Mouse (Mus musculus) gastrocnemius, adult 2 months (tissue): ENCODE measurements around the gene Cfap46. TPM values are rescaled to one million over a fixed set of nuclear protein-coding genes. Genes with fewer than 3 reads are reported as not detected.
A peak's percentile ranks its signal among the peaks of the same experiment; 100 is the strongest.

ENCODE experiments used
- DNase-seq: peaks from one replicate; pipeline ENCODE4 v3.0.0; 2022
- H3K27ac ChIP-seq: fragments of 200-600 bp; 2 replicates; pipeline ENCODE4 v1.8.1; 2022; ENCODE audit warnings: mild to moderate bottlenecking
- H3K4me3 ChIP-seq: fragments of 200-600 bp; 2 replicates; pipeline ENCODE4 v1.8.1; 2022; ENCODE audit warnings: mild to moderate bottlenecking, moderate library complexity
- CTCF ChIP-seq: fragments of 200-600 bp; IDR thresholded peaks from 2 replicates; pipeline ENCODE4 v1.8.1; 2022; ENCODE audit warnings: antibody characterized with exemption, mild to moderate bottlenecking, moderate library complexity
- intact Hi-C: fragments of 180-260 bp; cut with DNase I; formaldehyde crosslinking; loops from one replicate; pipeline ENCODE4 v1.15.1; 2025
- long read RNA-seq, 2 experiments: library from polyadenylated mRNA; stranded (forward); transcript quantifications; one replicate each; pipeline ENCODE4 v2.0.0; 2021
- total RNA-seq, 2 experiments: library from RNA; stranded (reverse); gene quantifications; 2 replicates each; pipeline ENCODE4 v1.2.3; 2021

Gene Cfap46
- total RNA-seq = under 1 TPM in 1 of 2 experiments, not detected in 1; 0.28 TPM
- long read RNA-seq, experiment 1 = 0 reads
- long read RNA-seq, experiment 2, partial matches to known transcripts = 0 of 1 reads
- long read RNA-seq, experiment 2, other reads (novel, unspliced or antisense) = 1 of 1 reads

GRCm38 (mm10) chr7:139683706-139684552, at the start of gene Cfap46:
Cfap46 (minus strand) TSS chr7:139683817.
- intact Hi-C loops = loop anchor here (1.0 to 10.0 kb wide), 2 partner anchors 36 to 199 kb away; no protein-coding TSS in a partner anchor
- H3K4me3 ChIP-seq = peak within 1 kb of the TSS; percentile 76
- H3K27ac ChIP-seq = peak within 1 kb of the TSS; percentile 84
- peak; percentile 90 for DNase-seq
- TF ChIP-seq CTCF = no peak

- no peak overlapping the region for H3K27ac ChIP-seq
- intact Hi-C loops = no loop called here
- H3K4me3 ChIP-seq = no peak overlapping the region
- no peak for DNase-seq
- no peak for TF ChIP-seq CTCF
Observed at GRCm38 (mm10) chr7:139731276-139731696, 47.7 kb upstream of the Cfap46 start.

- DNase-seq = no peak
- Histone ChIP-seq H3K27ac (no peak overlapping the region), H3K4me3 (no peak overlapping the region)
- intact Hi-C loops = no loop called here
- TF ChIP-seq CTCF = no peak
Observed at GRCm38 (mm10) chr7:139727072-139727471, 43.5 kb upstream of the Cfap46 start.

GRCm38 (mm10) chr7:139725641-139726040, 42.0 kb upstream of the Cfap46 start:
- no peak overlapping the region for H3K4me3 ChIP-seq
- intact Hi-C loops = no loop called here
- DNase-seq = no peak
- TF ChIP-seq CTCF = no peak
- no peak overlapping the region for H3K27ac ChIP-seq

GRCm38 (mm10) chr7:139723986-139724385, 40.4 kb upstream of the Cfap46 start:
- no peak for DNase-seq
- TF ChIP-seq CTCF = no peak
- H3K4me3 ChIP-seq = no peak overlapping the region
- no peak overlapping the region for H3K27ac ChIP-seq
- intact Hi-C loops = no loop called here

GRCm38 (mm10) chr7:139721196-139721595, 37.6 kb upstream of the Cfap46 start:
- intact Hi-C loops = no loop called here
- no peak for DNase-seq
- TF ChIP-seq CTCF = no peak
- Histone ChIP-seq H3K4me3 (no peak overlapping the region), H3K27ac (no peak overlapping the region)

- TF ChIP-seq CTCF = no peak
- H3K27ac ChIP-seq = no peak overlapping the region
- intact Hi-C loops = no loop called here
- DNase-seq = no peak
- H3K4me3 ChIP-seq = no peak overlapping the region
Observed at GRCm38 (mm10) chr7:139717781-139718180, 34.2 kb upstream of the Cfap46 start.

GRCm38 (mm10) chr7:139711821-139712220, 28.2 kb upstream of the Cfap46 start:
- H3K27ac ChIP-seq = no peak overlapping the region
- no peak for TF ChIP-seq CTCF
- no peak overlapping the region for H3K4me3 ChIP-seq
- intact Hi-C loops = no loop called here
- no peak for DNase-seq

GRCm38 (mm10) chr7:139706411-139707120, 22.9 kb upstream of the Cfap46 start:
- no peak for TF ChIP-seq CTCF
- Histone ChIP-seq H3K4me3 (no peak overlapping the region), H3K27ac (no peak overlapping the region)
- DNase-seq = no peak
- intact Hi-C loops = no loop called here

GRCm38 (mm10) chr7:139705781-139706180, 22.2 kb upstream of the Cfap46 start:
- Histone ChIP-seq H3K4me3 (no peak overlapping the region), H3K27ac (no peak overlapping the region)
- TF ChIP-seq CTCF = no peak
- intact Hi-C loops = no loop called here
- no peak for DNase-seq

- DNase-seq = no peak
- H3K4me3 ChIP-seq = no peak overlapping the region
- no peak for TF ChIP-seq CTCF
- intact Hi-C loops = no loop called here
- H3K27ac ChIP-seq = no peak overlapping the region
Observed at GRCm38 (mm10) chr7:139705081-139705480, 21.5 kb upstream of the Cfap46 start.

GRCm38 (mm10) chr7:139703826-139704199, 20.2 kb upstream of the Cfap46 start:
- intact Hi-C loops = loop anchor here (1.0 kb wide), 1 partner anchor 157 kb away; no protein-coding TSS in a partner anchor
- Histone ChIP-seq H3K4me3 (no peak overlapping the region), H3K27ac (no peak overlapping the region)
- TF ChIP-seq CTCF = no peak
- no peak for DNase-seq
